Mouse (Mus musculus) bone marrow, adult 2 months (tissue): ENCODE measurements around the gene Taok1. TPM values are rescaled to one million over a fixed set of nuclear protein-coding genes. Genes with fewer than 3 reads are reported as not detected.

Source experiments
- H3K27ac ChIP-seq: fragments of 200-500 bp; 2 replicates; pipeline ENCODE4 v1.5.1; 2012; ENCODE audit warnings: low read depth, mild to moderate bottlenecking, control low read depth, inconsistent platforms, low read length; ENCODE audit not compliant: control insufficient read depth, poor library complexity, insufficient read depth
- H3K4me1 ChIP-seq: fragments of 200-500 bp; 2 replicates; pipeline ENCODE4 v1.6.1; 2011; ENCODE audit warnings: low read length; ENCODE audit not compliant: control insufficient read depth, insufficient read depth
- H3K4me3 ChIP-seq: fragments of 200-500 bp; replicated peaks from 2 replicates; pipeline ENCODE3; 2011; ENCODE audit warnings: mild to moderate bottlenecking, low read depth, low read length, control low read depth; ENCODE audit not compliant: control insufficient read depth
- CTCF ChIP-seq: fragments of 200-500 bp; IDR thresholded peaks from 2 replicates; pipeline ENCODE4 v1.5.1; 2011; ENCODE audit warnings: low read length, control low read depth; ENCODE audit not compliant: control insufficient read depth, insufficient read depth
- POLR2A ChIP-seq: fragments of 200-500 bp; IDR thresholded peaks from 2 replicates; pipeline ENCODE4 v1.6.1; 2011; ENCODE audit warnings: low read depth, mild to moderate bottlenecking, control low read depth, low read length, borderline replicate concordance; ENCODE audit not compliant: control insufficient read depth
- WGBS: fragments of 180-500 bp; shearing (Covaris S2); methylation state at CpG from one replicate; pipeline ENCODE4 v1.1.7; 2018; 5-methylcytosine and 5-hydroxymethylcytosine counted together
- polyA plus RNA-seq: library from polyadenylated mRNA; stranded (reverse); fragments of >200 nt; gene quantifications from 2 replicates; pipeline ENCODE4 v1.2.4, GENCODE M21; 2011; ENCODE audit warnings: low replicate concordance; ENCODE audit not compliant: missing spikeins, insufficient read depth, insufficient read length

Gene Taok1
- polyA plus RNA-seq, 1 experiment = 8.8 TPM

DNA sequence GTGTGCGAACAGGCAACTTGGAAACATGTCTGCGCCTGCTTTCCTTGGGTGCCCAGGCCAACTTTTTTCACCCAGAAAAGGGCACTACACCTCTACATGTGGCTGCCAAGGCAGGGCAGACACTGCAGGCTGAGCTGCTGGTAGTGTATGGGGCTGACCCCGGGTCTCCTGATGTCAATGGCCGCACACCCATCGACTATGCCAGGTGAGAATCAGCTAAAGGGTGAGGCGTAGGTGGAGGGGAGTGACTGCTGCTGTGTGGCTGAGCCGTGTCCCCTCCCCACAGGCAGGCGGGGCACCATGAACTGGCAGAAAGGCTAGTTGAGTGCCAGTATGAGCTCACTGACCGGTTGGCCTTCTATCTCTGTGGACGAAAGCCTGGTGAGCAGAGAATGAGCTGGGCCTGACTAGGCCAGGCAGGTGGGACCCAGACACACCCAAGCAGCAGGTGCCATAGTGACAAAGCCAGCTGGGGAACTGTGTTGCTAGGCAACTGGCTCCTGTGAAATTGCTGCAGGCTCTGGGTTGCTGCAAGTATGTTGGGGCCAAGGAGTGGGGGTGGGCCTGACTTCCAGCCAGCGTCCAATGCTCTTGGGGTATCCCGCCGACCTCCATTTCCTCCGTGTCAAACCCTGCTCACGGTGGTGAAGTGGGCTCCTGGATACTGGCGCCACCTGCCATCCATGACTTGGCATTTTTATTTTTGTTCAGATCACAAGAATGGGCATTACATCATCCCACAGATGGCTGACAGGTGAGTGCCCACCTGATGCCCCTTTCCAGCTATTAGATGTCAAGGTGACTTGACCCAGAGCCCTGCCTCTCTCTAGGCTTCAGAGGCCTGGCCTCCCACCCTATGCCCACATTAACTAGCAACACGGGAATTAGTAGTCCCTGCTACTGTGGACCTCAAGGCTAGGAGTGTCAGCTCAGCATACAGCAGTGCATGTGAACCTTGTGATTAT is 107.0 kb downstream of the Taok1 start:
- no peaks in the 10 kb centered on the region; the same call in none of the 2 replicates for H3K4me1 ChIP-seq
- H3K4me3 ChIP-seq = no peak overlapping the region
- no peak for TF ChIP-seq POLR2A
- TF ChIP-seq CTCF = no peak
- no peak overlapping the region for H3K27ac ChIP-seq
- 80% methylated on average over 17 of the region's 17 CpGs for WGBS

DNA sequence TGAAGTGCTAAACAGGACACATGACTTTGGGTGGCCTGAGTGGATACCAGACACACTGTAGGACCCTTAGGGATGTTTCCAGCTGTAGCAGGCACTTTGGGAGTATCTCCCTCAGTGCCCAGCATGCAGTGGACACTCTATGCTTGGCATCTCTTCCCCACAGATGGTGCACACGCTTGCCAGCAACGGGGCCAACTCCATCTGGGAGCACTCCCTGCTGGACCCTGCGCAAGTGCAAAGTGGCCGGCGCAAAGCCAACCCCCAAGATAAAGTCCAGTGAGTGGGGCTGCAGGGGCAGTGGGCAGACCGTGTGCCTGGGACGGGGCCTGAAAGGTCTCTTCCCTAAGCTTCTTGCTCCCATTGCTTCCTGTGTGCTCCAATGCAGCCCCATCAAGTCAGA is 108.3 kb downstream of the Taok1 start:
- TF ChIP-seq POLR2A = no peak
- TF ChIP-seq CTCF = no peak
- Histone ChIP-seq H3K27ac (no peak overlapping the region), H3K4me3 (no peak overlapping the region), H3K4me1 (no peaks in the 10 kb centered on the region; the same call in none of the 2 replicates)
- WGBS = 91% methylated on average over 7 of the region's 7 CpGs

DNA sequence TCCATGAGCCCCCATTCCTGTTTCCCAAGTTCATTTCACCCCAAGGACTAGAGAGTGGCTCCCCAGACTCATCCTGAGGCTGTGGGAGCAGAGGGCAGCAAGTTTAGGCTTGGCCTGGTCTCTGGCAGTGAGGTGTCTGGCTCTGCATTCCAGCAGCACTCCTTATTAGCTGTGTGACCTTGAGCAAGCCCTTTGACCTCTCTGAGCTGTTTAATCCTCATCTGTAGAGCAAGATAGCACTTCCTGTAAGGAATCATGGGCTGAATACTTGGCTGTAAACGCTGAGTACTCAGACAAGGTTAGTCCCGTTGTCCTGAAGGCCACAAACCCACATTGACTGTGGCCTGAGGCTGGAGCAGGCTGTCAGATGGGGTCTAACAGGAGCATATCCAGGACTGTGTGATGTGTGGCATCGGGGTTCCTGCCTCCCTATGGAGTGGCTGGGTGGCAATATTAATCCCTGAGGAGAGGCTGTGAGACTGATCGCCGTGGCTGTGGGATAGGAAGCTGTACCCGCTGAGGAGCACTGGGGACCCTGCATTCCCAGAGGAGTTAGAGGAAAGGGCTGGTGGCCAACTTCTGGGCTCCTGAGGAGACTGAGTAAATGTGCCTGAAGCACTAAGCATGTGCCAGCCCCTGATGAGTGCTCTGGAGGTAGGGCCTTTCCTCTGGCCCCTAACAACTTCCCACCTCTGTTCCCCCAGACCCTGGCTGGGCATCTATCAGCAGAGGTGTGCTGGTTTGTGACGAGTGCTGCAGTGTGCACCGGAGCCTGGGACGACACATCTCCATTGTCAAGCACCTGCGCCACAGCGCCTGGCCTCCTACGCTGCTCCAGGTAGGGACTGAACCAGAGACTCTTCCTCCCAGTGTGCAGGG is 109.1 kb downstream of the Taok1 start:
- Histone ChIP-seq H3K27ac (no peak overlapping the region; the same call in 1 of the 2 replicates), H3K4me3 (no peak overlapping the region), H3K4me1 (peaks cover 2% of the 10 kb centered on the region)
- WGBS = 85% methylated on average over 12 of the region's 12 CpGs
- TF ChIP-seq CTCF = no peak
- no peak for TF ChIP-seq POLR2A

DNA sequence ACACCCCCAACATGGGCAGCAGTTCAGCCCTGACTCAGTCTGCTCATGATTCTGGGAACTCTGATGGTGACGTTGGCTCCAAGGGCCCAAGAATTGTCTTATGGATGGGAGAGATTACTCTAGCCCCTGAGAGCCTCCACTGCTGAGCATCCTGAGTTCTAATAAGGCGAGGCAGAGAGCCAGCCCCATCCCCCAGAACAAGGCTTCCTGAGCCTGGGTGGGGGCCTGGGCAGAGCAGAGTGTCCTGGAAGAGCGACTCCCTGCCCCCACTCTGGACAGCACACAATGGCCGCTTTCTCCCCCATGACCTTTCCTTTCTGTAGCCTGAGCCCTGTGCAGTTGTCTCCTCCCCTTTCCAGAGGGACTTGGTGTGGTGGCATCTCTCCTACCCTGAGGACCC is 109.8 kb downstream of the Taok1 start:
- peaks cover 2% of the 10 kb centered on the region for H3K4me1 ChIP-seq
- no peak overlapping the region; the same call in 1 of the 2 replicates for H3K27ac ChIP-seq
- no peak overlapping the region for H3K4me3 ChIP-seq
- TF ChIP-seq CTCF (no peak), POLR2A (no peak)
- WGBS = 79% methylated on average over 4 of the region's 4 CpGs

DNA sequence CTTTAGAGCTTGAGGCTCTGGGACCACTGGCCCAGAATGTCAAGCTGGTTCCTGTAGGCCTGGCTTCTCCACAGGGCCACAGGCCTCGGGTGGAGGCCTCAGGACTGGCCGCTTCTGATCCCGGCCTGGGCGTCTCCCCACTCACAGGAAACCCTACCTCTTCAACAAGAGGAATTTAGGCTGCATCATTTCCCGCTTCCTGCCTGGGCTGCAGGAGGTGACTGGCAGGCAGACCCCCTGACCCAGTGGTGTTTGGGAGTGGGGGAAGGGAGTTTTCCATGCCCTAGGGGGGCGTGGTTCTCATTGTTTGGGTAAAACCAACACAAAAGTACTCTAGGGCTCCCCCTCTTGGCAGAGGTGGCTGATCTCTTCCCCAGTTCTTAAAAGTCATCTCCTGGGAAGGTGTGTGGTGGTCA is 110.3 kb downstream of the Taok1 start:
- Histone ChIP-seq H3K4me3 (no peak overlapping the region), H3K4me1 (peaks cover 3% of the 10 kb centered on the region), H3K27ac (no peak overlapping the region)
- TF ChIP-seq POLR2A = no peak
- TF ChIP-seq CTCF = peak; percentile 16; the same call in 1 of the 2 replicates
- 45% methylated on average over 6 of the region's 6 CpGs for WGBS

DNA sequence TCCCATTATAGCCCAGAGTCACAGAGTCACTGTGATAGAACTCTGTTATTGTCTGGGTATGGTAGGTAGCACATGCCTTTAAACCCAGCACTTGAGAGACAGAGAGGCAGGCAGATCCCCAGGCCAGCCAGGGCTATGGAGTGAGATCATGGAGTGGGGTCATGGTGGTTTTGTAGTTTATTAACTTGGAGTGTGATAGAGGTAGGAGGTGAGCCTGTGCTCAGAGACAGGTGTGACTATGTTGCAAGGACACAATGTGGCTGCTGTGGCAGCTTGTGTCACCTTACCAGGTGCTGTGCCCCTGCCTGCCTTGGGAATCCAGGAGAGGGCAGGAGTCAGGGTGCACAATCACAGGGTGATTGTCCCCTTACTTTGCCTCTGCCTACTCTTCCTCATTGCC is 112.1 kb downstream of the Taok1 start:
- no peak for TF ChIP-seq POLR2A
- no peak for TF ChIP-seq CTCF
- Histone ChIP-seq H3K4me3 (no peak overlapping the region), H3K27ac (no peak overlapping the region), H3K4me1 (peaks cover 5% of the 10 kb centered on the region)

DNA sequence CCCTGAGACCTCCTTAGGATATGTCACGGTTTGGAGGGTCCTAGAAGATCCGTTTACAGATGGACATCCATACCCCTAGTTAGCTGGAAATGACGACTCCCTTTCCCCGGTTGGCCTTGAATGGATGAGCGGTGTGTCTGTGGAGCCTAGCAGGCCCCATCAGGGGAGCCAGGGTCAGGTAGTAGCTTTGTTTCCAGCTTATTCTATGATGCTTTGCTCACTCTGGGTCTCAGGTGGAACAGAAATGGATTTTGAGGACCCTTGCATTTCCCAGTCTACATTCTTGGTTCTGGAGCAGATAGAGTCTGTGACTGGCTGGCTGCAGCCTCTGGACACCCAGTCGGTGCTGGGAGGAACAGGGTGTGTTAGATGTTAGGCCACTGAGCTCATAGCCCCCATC is 112.8 kb downstream of the Taok1 start:
- H3K27ac ChIP-seq = no peak overlapping the region
- TF ChIP-seq POLR2A = no peak
- no peak for TF ChIP-seq CTCF
- 79% methylated on average over 6 of the region's 6 CpGs for WGBS
- H3K4me3 ChIP-seq = no peak overlapping the region
- peaks cover 5% of the 10 kb centered on the region for H3K4me1 ChIP-seq

DNA sequence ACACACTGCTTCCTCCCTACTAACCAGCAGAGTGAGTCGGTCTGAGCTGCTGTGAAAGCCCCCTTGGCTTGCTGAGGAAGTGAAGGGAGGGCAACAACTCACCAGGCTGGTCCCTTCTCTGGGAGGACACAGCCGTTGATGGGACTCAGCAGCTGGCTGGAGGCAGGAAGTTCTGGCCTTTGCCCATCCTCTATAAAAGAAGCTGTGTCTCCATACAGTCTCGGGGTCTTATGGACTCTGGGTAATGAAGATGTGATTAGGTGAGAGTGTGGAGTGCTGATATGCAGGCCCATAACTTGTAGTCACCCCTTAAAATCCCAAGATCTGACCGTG is 113.3 kb downstream of the Taok1 start:
- WGBS = 17% methylated on average over 4 of the region's 4 CpGs
- Histone ChIP-seq H3K4me3 (peak overlapping the region; percentile 81), H3K4me1 (peaks cover 5% of the 10 kb centered on the region), H3K27ac (no peak overlapping the region)
- no peak for TF ChIP-seq POLR2A
- TF ChIP-seq CTCF = no peak
